Mouse (Mus musculus): ENCODE measurements around the gene Alox12b. TPM values are rescaled to one million over a fixed set of nuclear protein-coding genes. Genes with fewer than 3 reads are reported as not detected.

Gene Alox12b
- polyA plus RNA-seq, 1 experiment from 2014 or later, result not detected

- Histone ChIP-seq H3K9ac (replicated peaks; ENCODE audit: low read depth, low read length) (no peak within 1 kb of the TSS), H3K27ac (ENCODE audit: low read length) (no peak within 1 kb of the TSS), H3K4me2 (replicated peaks; ENCODE audit: low read depth, low read length) (peak within 1 kb of the TSS; percentile 44), H3K27me3 (ENCODE audit: control insufficient read depth, insufficient read depth, low read length) (peaks cover 10% of the 10 kb centered on the region), H3K4me1 (ENCODE audit: control insufficient read depth, insufficient read depth, low read length) (0 out of 2 replicates have a peak, but pooled peaks cover 4% of the 10 kb centered on the region), H3K4me3 (ENCODE audit: low read depth, low read length) (peak within 1 kb of the TSS; percentile 23; the same call in 1 of the 2 replicates), H3K36me3 (ENCODE audit: control insufficient read depth, insufficient read depth, low read length) (no peaks in the 10 kb centered on the region), H3K9me3 (ENCODE audit: control insufficient read depth, low read depth, low read length) (no peaks in the 10 kb centered on the region)
- 26% methylated on average over 6 of the region's 6 CpGs for whole genome bisulfite sequencing
- ATAC-seq (ENCODE audit: insufficient number of reproducible peaks, insufficient read depth, low FRiP score, low read depth), result no peak
Observed at GRCm38 (mm10) chr11:69197743-69198142, 41.0 kb downstream of the Alox12b start, which contains the start of gene Alox8. Gene Alox8, minus strand, starts transcription at chr11:69197843.

DNA sequence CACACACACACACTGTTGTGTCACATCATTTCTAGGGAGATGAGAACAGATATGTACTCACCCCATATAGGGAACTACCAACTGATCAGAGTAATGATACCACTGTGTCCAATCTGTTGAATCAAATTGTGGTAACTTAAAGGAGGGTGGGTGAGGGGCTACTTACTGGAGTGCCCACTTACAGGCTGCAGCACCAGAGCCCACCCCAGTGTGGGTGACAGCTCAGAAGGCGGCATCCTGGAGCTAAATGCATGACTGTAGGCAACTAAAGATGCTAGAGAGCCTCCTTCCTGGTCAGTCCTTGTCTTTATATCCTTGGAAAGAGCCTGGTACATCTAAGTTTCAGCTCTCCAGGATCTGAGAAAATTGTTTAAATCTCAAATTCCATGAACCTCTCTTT is 42.5 kb downstream of the Alox12b start:
- 84% methylated on average over 1 of the region's 1 CpGs for WGBS
- H3K4me1 ChIP-seq (ENCODE audit: control insufficient read depth, insufficient read depth, low read length), result 0 out of 2 replicates have a peak, but pooled peaks cover 4% of the 10 kb centered on the region
- H3K4me3 ChIP-seq (ENCODE audit: low read depth, low read length), result no peak overlapping the region
- no peak overlapping the region for H3K4me2 ChIP-seq (replicated peaks; ENCODE audit: low read depth, low read length)
- no peak overlapping the region for H3K27ac ChIP-seq (ENCODE audit: low read length)
- peaks cover 10% of the 10 kb centered on the region for H3K27me3 ChIP-seq (ENCODE audit: control insufficient read depth, insufficient read depth, low read length)
- no peak overlapping the region for H3K9ac ChIP-seq (replicated peaks; ENCODE audit: low read depth, low read length)
- no peaks in the 10 kb centered on the region for H3K9me3 ChIP-seq (ENCODE audit: control insufficient read depth, low read depth, low read length)
- no peaks in the 10 kb centered on the region for H3K36me3 ChIP-seq (ENCODE audit: control insufficient read depth, insufficient read depth, low read length)
- no peak for ATAC-seq (ENCODE audit: insufficient number of reproducible peaks, insufficient read depth, low FRiP score, low read depth)

GRCm38 (mm10) chr11:69200231-69200630 is 43.4 kb downstream of the Alox12b start:
- WGBS, result 39% methylated on average over 6 of the region's 6 CpGs

DNA sequence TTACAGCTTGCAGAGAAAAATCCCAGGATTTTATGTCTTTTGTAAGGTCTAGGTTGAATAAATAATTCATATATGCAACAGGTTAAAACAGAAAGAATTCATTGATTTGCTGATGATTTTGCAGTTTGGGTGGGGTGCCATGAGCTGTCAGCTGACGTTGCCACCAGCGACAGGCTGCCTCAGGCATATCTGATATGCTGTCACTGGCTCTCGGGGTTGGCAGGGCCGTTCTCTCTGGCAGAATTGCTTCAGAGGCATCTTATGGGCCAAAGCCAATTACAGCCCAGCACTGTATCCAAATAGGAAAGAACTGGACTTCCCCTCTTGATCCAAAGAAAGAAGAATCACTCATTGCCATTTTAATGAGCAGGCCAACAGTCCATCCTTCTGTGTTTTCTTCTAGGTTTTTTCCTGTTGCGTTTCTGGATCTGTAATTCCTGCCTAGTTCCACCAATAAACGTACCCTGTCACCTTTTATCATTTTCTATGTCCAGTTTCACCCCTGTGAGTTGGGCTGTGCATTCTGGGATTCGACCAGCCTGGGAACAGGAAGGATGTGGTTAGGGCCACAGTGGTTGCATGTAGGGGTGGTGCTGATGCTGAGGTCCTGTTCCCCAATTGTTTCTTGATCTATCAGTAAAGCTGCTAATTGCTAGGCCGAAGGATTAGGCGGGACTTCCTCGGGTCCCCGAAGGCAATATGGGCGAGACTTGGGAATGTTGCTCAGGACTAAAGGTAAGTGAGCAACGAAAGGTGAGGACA is 45.9 kb downstream of the Alox12b start:
- H3K4me2 ChIP-seq (replicated peaks; ENCODE audit: low read depth, low read length), result no peak overlapping the region
- H3K4me1 ChIP-seq (ENCODE audit: control insufficient read depth, insufficient read depth, low read length), result no peaks in the 10 kb centered on the region
- H3K9me3 ChIP-seq (ENCODE audit: control insufficient read depth, low read depth, low read length), result no peaks in the 10 kb centered on the region
- ATAC-seq (ENCODE audit: insufficient number of reproducible peaks, insufficient read depth, low FRiP score, low read depth), result no peak
- no peak overlapping the region for H3K27ac ChIP-seq (ENCODE audit: low read length)
- no peak overlapping the region for H3K9ac ChIP-seq (replicated peaks; ENCODE audit: low read depth, low read length)
- H3K27me3 ChIP-seq (ENCODE audit: control insufficient read depth, insufficient read depth, low read length), result no peaks in the 10 kb centered on the region
- WGBS, result 79% methylated on average over 13 of the region's 13 CpGs
- no peak overlapping the region for H3K4me3 ChIP-seq (ENCODE audit: low read depth, low read length)
- no peaks in the 10 kb centered on the region for H3K36me3 ChIP-seq (ENCODE audit: control insufficient read depth, insufficient read depth, low read length)

More at GRCm38 (mm10) chr11:69200231-69200630, 43.4 kb downstream of the Alox12b start:
- H3K36me3 ChIP-seq (ENCODE audit: control insufficient read depth, insufficient read depth, low read length), result no peaks in the 10 kb centered on the region
- H3K9ac ChIP-seq (replicated peaks; ENCODE audit: low read depth, low read length), result no peak overlapping the region
- 0 out of 2 replicates have a peak, but pooled peaks cover 4% of the 10 kb centered on the region for H3K4me1 ChIP-seq (ENCODE audit: control insufficient read depth, insufficient read depth, low read length)
- peaks cover 10% of the 10 kb centered on the region for H3K27me3 ChIP-seq (ENCODE audit: control insufficient read depth, insufficient read depth, low read length)
- H3K4me3 ChIP-seq (ENCODE audit: low read depth, low read length), result no peak overlapping the region
- no peak overlapping the region for H3K27ac ChIP-seq (ENCODE audit: low read length)
- no peak for ATAC-seq (ENCODE audit: insufficient number of reproducible peaks, insufficient read depth, low FRiP score, low read depth)
- H3K9me3 ChIP-seq (ENCODE audit: control insufficient read depth, low read depth, low read length), result no peaks in the 10 kb centered on the region
- H3K4me2 ChIP-seq (replicated peaks; ENCODE audit: low read depth, low read length), result no peak overlapping the region

- H3K4me1 ChIP-seq (ENCODE audit: control insufficient read depth, insufficient read depth, low read length), result no peaks in the 10 kb centered on the region
- no peak overlapping the region for H3K4me2 ChIP-seq (replicated peaks; ENCODE audit: low read depth, low read length)
- H3K9me3 ChIP-seq (ENCODE audit: control insufficient read depth, low read depth, low read length), result no peaks in the 10 kb centered on the region
- no peaks in the 10 kb centered on the region for H3K27me3 ChIP-seq (ENCODE audit: control insufficient read depth, insufficient read depth, low read length)
- no peak overlapping the region for H3K27ac ChIP-seq (ENCODE audit: low read length)
- 8% methylated on average over 2 of the region's 2 CpGs for WGBS
- no peak overlapping the region for H3K4me3 ChIP-seq (ENCODE audit: low read depth, low read length)
- H3K36me3 ChIP-seq (ENCODE audit: control insufficient read depth, insufficient read depth, low read length), result no peaks in the 10 kb centered on the region
- no peak for ATAC-seq (ENCODE audit: insufficient number of reproducible peaks, insufficient read depth, low FRiP score, low read depth)
- no peak overlapping the region for H3K9ac ChIP-seq (replicated peaks; ENCODE audit: low read depth, low read length)
Observed at GRCm38 (mm10) chr11:69211431-69211830, 54.6 kb downstream of the Alox12b start.

DNA sequence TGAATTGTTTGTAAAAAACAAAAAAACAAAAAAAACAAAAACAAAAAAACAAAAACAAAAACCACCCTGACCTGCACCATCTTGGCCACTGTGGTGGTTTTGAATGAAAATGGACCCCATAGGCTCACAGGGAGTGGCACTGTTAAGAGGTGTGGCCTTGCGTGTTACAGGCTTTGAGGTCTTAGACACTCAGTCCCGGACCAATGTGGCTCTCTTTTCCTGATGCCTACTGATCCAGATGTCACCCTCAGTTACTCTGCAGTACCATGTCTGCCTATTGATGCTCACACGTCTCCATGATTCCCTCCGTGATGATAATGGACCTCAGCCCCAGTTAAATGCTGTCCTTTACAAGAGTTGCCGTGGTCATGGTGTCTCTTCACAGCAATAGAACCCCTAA is 60.6 kb downstream of the Alox12b start:
- Histone ChIP-seq H3K9me3 (ENCODE audit: control insufficient read depth, low read depth, low read length) (no peaks in the 10 kb centered on the region), H3K4me2 (replicated peaks; ENCODE audit: low read depth, low read length) (no peak overlapping the region), H3K4me1 (ENCODE audit: control insufficient read depth, insufficient read depth, low read length) (no peaks in the 10 kb centered on the region), H3K9ac (replicated peaks; ENCODE audit: low read depth, low read length) (no peak overlapping the region), H3K36me3 (ENCODE audit: control insufficient read depth, insufficient read depth, low read length) (no peaks in the 10 kb centered on the region), H3K27ac (ENCODE audit: low read length) (no peak overlapping the region), H3K27me3 (ENCODE audit: control insufficient read depth, insufficient read depth, low read length) (no peaks in the 10 kb centered on the region), H3K4me3 (ENCODE audit: low read depth, low read length) (no peak overlapping the region)
- ATAC-seq (ENCODE audit: insufficient number of reproducible peaks, insufficient read depth, low FRiP score, low read depth), result no peak
- WGBS, result 89% methylated on average over 5 of the region's 5 CpGs

DNA sequence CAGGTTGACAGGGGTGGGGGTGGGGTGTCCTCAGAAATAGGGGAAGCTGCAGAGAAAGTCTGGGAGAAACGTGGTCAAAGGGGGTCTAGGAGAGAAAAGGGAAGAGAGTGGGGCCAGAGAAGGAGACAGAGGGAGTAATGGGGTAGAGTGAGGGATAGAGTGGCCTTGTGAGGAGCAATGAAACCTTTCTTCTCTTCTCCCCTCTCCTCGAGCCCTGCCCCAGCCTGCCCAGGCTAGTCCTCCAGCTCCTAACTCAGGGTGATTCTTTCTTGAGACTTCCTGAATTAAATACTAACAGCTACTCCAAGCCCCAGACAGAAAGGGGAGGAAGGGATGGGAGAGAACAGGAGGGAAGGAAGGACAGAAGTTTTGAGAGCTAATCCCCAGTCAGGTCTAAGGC is 61.9 kb downstream of the Alox12b start:
- no peak for ATAC-seq (ENCODE audit: insufficient number of reproducible peaks, insufficient read depth, low FRiP score, low read depth)
- no peak overlapping the region for H3K27ac ChIP-seq (ENCODE audit: low read length)
- H3K36me3 ChIP-seq (ENCODE audit: control insufficient read depth, insufficient read depth, low read length), result no peaks in the 10 kb centered on the region
- no peak overlapping the region for H3K4me3 ChIP-seq (ENCODE audit: low read depth, low read length)
- 61% methylated on average over 2 of the region's 2 CpGs for WGBS
- H3K9ac ChIP-seq (replicated peaks; ENCODE audit: low read depth, low read length), result no peak overlapping the region
- H3K9me3 ChIP-seq (ENCODE audit: control insufficient read depth, low read depth, low read length), result no peaks in the 10 kb centered on the region
- no peaks in the 10 kb centered on the region for H3K4me1 ChIP-seq (ENCODE audit: control insufficient read depth, insufficient read depth, low read length)
- no peak overlapping the region for H3K4me2 ChIP-seq (replicated peaks; ENCODE audit: low read depth, low read length)
- no peaks in the 10 kb centered on the region for H3K27me3 ChIP-seq (ENCODE audit: control insufficient read depth, insufficient read depth, low read length)

Measured in stomach, embryonic 14.5 days (tissue).